Mouse (Mus musculus): ENCODE measurements at regions not wholly inside any gene's neighbourhood (a gene's known extent, or its start where the extent isn't known, plus 50 kb on each side); places are given as distances from the start of the nearest gene placed in this dataset.

GRCm38 (mm10) chr1:128669241-128669666, 77.2 kb upstream of the Cxcr4 start:
- peak; percentile 32 for DNase-seq

DNA sequence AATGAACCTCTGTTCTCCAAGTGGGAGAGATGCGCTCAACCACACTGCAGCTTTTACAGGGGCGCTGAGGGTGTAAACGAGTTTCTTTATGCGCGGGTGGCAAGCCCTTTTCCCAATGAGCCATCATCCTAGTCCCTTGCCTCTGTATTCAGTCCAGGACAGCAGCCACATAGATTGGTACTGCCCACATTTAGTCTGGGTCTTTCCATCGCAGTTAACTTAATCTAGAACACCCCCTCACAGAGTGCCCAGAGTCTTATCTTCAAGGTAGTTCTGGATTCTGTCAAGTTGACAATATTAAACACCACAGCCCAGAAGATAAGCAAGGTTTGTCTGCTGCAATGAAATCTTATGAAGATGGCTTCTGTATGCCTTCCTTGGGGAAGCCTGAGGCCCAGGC, 76.6 kb upstream of the Cxcr4 start:
- no peak for DNase-seq

GRCm38 (mm10) chr1:128667121-128667762, 75.1 kb upstream of the Cxcr4 start:
- no peak for DNase-seq

- DNase-seq: no peak
Measured at GRCm38 (mm10) chr1:128663207-128663606, 71.1 kb upstream of the Cxcr4 start.

- no peak for DNase-seq
Measured at GRCm38 (mm10) chr1:128659857-128660256, 67.8 kb upstream of the Cxcr4 start.

- DNase-seq: no peak
Measured at GRCm38 (mm10) chr1:128658802-128659201, 66.7 kb upstream of the Cxcr4 start.

DNA sequence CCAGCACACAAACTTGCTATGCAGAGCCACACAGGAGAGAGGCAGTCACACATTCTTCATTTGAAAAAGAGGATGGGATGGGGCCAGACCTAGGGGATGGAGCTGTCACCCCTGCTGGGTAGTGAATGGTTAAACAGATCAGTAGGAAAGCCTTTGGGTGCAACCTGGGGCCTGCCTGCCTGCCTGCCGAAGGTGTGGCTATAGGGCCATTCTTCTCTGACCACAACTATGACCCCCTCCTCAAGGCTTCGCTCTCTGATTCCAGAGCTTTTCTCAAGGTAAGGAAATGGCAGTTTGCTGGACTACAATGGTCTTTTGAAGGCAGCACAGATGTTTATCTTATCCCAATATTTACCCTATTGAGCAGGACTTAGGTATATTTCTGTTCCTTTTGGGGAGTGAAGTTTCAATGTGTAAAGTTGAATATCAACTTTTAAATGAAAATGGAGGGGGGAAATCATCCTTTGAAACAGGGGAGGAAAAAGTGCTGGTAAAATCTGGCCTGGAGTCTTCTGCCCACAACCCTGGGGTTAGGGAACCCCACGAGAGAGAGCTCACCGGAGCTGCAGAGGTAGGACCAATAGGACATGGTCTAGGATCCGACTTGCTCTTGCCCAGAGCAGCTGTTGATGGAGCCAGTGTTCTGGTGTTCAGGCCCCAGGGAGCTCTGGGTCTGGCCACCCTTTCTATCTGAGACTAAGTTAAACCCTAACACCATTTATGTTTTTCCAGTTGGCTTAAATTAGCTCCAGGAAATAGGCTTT, 62.2 kb upstream of the Cxcr4 start:
- no peak for DNase-seq

GRCm38 (mm10) chr1:128650596-128650995, 58.5 kb upstream of the Cxcr4 start:
- DNase-seq: no peak

DNA sequence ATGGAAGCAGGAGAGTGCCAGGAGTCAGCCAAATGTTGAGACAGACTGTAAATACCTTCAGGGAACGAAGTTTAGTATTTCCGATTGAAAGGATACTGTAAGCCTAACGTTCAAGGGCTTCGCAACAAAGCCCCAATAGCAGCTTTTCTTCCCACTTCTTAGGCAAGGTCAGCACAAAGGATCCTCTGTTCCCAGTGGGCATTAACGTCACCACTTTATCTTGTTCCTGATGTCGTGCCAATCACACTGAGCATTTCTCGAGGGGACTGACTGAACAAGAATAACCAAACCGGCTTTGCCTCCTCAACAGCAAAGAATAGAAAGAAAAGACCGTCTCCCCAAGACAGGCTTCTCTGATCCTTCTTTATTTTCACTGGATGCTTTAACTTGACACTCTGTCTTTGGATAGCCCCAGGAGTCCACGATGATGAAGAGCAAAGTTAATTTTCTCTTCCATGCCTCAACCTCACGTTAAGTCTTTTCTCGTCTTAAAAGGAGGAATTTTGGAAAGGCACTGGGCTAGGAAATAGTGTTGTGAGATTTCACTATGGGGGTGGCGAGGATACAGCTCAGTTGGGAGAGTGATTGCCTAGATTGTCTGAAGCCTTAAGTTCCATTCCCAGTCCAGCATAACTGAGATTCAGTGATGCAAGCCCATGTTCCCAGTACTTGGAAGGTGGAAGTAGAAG, 57.5 kb upstream of the Cxcr4 start:
- DNase-seq: no peak

DNA sequence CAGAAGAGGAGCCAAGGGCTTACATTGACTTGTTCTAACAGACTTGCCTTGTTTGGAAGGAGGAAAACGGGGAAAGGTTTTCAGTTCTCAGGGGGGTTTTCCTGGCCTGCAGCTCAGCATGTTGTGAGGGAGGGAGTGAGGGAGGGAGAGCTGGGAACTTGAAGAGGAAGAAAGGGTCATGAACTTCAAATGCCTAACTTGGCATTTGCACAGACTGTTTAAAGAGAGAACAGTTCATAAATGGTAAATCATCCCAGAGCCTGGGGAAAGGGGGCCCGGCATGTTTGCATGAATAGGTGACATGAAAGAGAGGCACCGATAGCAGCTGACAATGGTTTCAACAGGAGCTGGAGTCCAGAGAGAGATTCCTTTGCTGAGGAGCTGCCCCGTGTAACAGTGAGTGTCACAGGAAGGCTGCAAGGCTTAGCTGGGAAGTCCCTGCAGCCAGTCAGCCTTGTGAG, 51.3 kb upstream of the Cxcr4 start:
- no peak for DNase-seq

DNA sequence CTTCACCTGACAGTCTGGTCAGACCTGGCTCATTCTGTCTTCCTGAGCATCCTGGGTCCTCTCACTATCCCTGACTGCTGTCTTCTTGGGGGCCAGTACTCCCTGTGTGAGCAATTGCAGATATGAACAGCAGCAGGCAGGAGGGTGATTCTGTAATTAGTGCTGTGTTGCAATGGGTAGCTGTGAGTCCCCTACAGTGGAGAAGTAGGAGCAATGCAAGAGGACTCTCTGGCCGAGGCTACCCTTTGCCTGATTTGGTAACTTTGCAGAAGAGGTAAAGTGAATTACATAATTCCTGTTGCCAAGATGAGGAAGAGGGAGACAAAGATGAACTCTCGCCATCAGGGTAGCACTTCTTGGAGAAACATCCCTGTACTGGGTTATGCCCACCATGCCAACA, 50.1 kb upstream of the Cxcr4 start:
- DNase-seq: no peak

Data from cerebellum, adult 11-12 months (tissue).